Mouse (Mus musculus) erythroblast, embryonic 14.5 days (primary cell): ENCODE results near the gene Gsx1. TPM values are rescaled to one million over a fixed set of nuclear protein-coding genes. Genes with fewer than 3 reads are reported as not detected.

Source experiments
- H3K27me3 ChIP-seq: 2 replicates; pipeline ENCODE4 v1.6.1; 2012; ENCODE audit warnings: inconsistent platforms; ENCODE audit not compliant: control insufficient read depth
- H3K36me3 ChIP-seq: 2 replicates; pipeline ENCODE4 v1.6.1; 2012; ENCODE audit warnings: mild to moderate bottlenecking, inconsistent platforms; ENCODE audit not compliant: control insufficient read depth
- H3K4me1 ChIP-seq: 2 replicates; pipeline ENCODE4 v1.6.1; 2012; ENCODE audit warnings: inconsistent platforms; ENCODE audit not compliant: control insufficient read depth
- H3K4me3 ChIP-seq: replicated peaks from 2 replicates; pipeline ENCODE3; 2012; ENCODE audit warnings: moderate library complexity, mild to moderate bottlenecking, inconsistent platforms
- H3K9me3 ChIP-seq: 2 replicates; pipeline ENCODE4 v1.6.1; 2012; ENCODE audit warnings: low read length, inconsistent platforms, mixed read lengths; ENCODE audit not compliant: control insufficient read depth
- GATA1 ChIP-seq: IDR thresholded peaks from 2 replicates; pipeline ENCODE4 v1.6.1; 2012; ENCODE audit warnings: low read length, inconsistent platforms, mixed read lengths
- TAL1 ChIP-seq: IDR thresholded peaks from 3 replicates; pipeline ENCODE4 v1.6.1; 2012; ENCODE audit warnings: low read length, inconsistent platforms, mixed read lengths
- polyA plus RNA-seq: library from polyadenylated mRNA; stranded (reverse); fragments of >175 nt; gene quantifications from 2 replicates; pipeline ENCODE4 v1.2.3, GENCODE M21; 2012

Gene Gsx1
- polyA plus RNA-seq, 1 experiment: not detected

GRCm38 (mm10) chr5:147190885-147191284 lies 2.4 kb downstream of the Gsx1 start:
- H3K4me1 ChIP-seq: no peaks in the 10 kb centered on the region
- H3K36me3 ChIP-seq: no peaks in the 10 kb centered on the region
- peaks cover 79% of the 10 kb centered on the region for H3K27me3 ChIP-seq
- no peak overlapping the region for H3K4me3 ChIP-seq
- no peak for TF ChIP-seq GATA1
- no peak for TF ChIP-seq TAL1
- no peaks in the 10 kb centered on the region; the same call in 1 of the 2 replicates for H3K9me3 ChIP-seq

GRCm38 (mm10) chr5:147191801-147192575 lies 3.5 kb downstream of the Gsx1 start:
- Histone ChIP-seq H3K27me3 (peaks cover 70% of the 10 kb centered on the region), H3K4me1 (no peaks in the 10 kb centered on the region), H3K9me3 (no peaks in the 10 kb centered on the region; the same call in 1 of the 2 replicates), H3K36me3 (no peaks in the 10 kb centered on the region), H3K4me3 (no peak overlapping the region)
- TF ChIP-seq TAL1 (no peak), GATA1 (no peak)

GRCm38 (mm10) chr5:147192576-147192960 lies 4.1 kb downstream of the Gsx1 start:
- Histone ChIP-seq H3K36me3 (no peaks in the 10 kb centered on the region), H3K9me3 (no peaks in the 10 kb centered on the region; the same call in 1 of the 2 replicates), H3K4me1 (no peaks in the 10 kb centered on the region), H3K4me3 (no peak overlapping the region), H3K27me3 (peaks cover 64% of the 10 kb centered on the region)
- TF ChIP-seq GATA1 (no peak), TAL1 (no peak)

GRCm38 (mm10) chr5:147204905-147205304 lies 16.4 kb downstream of the Gsx1 start:
- Histone ChIP-seq H3K4me3 (no peak overlapping the region), H3K27me3 (no peaks in the 10 kb centered on the region; the same call in 1 of the 2 replicates), H3K36me3 (no peaks in the 10 kb centered on the region), H3K9me3 (peaks cover 9% of the 10 kb centered on the region; the same call in 1 of the 2 replicates), H3K4me1 (no peaks in the 10 kb centered on the region)
- no peak for TF ChIP-seq TAL1
- no peak for TF ChIP-seq GATA1

- Histone ChIP-seq H3K9me3 (peaks cover 9% of the 10 kb centered on the region; the same call in 1 of the 2 replicates), H3K27me3 (no peaks in the 10 kb centered on the region; the same call in 1 of the 2 replicates), H3K36me3 (no peaks in the 10 kb centered on the region), H3K4me3 (no peak overlapping the region), H3K4me1 (no peaks in the 10 kb centered on the region)
- TF ChIP-seq TAL1 (no peak), GATA1 (no peak)
These were observed 19.4 kb downstream of the Gsx1 start for GRCm38 (mm10) chr5:147207852-147208251.

- Histone ChIP-seq H3K9me3 (peaks cover 9% of the 10 kb centered on the region; the same call in 1 of the 2 replicates), H3K36me3 (no peaks in the 10 kb centered on the region), H3K27me3 (peaks cover 2% of the 10 kb centered on the region; the same call in 1 of the 2 replicates), H3K4me1 (no peaks in the 10 kb centered on the region), H3K4me3 (no peak overlapping the region)
- TF ChIP-seq TAL1 (no peak), GATA1 (no peak)
These were observed 20.0 kb downstream of the Gsx1 start for GRCm38 (mm10) chr5:147208471-147208870.

- H3K36me3 ChIP-seq: no peaks in the 10 kb centered on the region
- no peaks in the 10 kb centered on the region for H3K4me1 ChIP-seq
- TF ChIP-seq GATA1: no peak
- TF ChIP-seq TAL1: no peak
- H3K9me3 ChIP-seq: no peaks in the 10 kb centered on the region
- peaks cover 23% of the 10 kb centered on the region for H3K27me3 ChIP-seq
- no peak overlapping the region for H3K4me3 ChIP-seq
These were observed 39.0 kb downstream of the Gsx1 start for GRCm38 (mm10) chr5:147227354-147228112.

- TF ChIP-seq GATA1: no peak
- TF ChIP-seq TAL1: no peak
- H3K27me3 ChIP-seq: no peaks in the 10 kb centered on the region
- H3K4me1 ChIP-seq: no peaks in the 10 kb centered on the region
- H3K9me3 ChIP-seq: no peaks in the 10 kb centered on the region
- H3K4me3 ChIP-seq: no peak overlapping the region
- H3K36me3 ChIP-seq: no peaks in the 10 kb centered on the region
These were observed 47.2 kb downstream of the Gsx1 start for GRCm38 (mm10) chr5:147235406-147236309.

Other genes with a start within 250 kb of the Gsx1 start
- 4.9 and 6.2 TPM in 2 replicates for gene Gtf3a, start 240.0 kb upstream of the Gsx1 start, polyA plus RNA-seq
- gene Mtif3, start 224.9 kb upstream of the Gsx1 start, polyA plus RNA-seq: 0.55 and 0.79 TPM in 2 replicates
- gene Lnx2, start 112.1 kb upstream of the Gsx1 start, polyA plus RNA-seq: 0.10 and 0.14 TPM in 2 replicates
- 6.5 and 6.6 TPM in 2 replicates for gene Polr1d, start 111.6 kb upstream of the Gsx1 start, polyA plus RNA-seq
- not detected in 2 replicates for gene Pdx1, start 81.3 kb downstream of the Gsx1 start, polyA plus RNA-seq
- 0.03 TPM in 1 of 2 replicates, not detected in the other for gene Cdx2, start 118.6 kb downstream of the Gsx1 start, polyA plus RNA-seq
- gene Urad, start 133.7 kb downstream of the Gsx1 start, polyA plus RNA-seq: not detected in 2 replicates
- 0.01 and 0.02 TPM in 2 replicates for gene Flt3, start 211.8 kb downstream of the Gsx1 start, polyA plus RNA-seq
- 0.34 and 1.3 TPM in 2 replicates for gene Pan3, start 241.5 kb downstream of the Gsx1 start, polyA plus RNA-seq